Mouse (Mus musculus): ENCODE measurements at regions not wholly inside any gene's neighbourhood (a gene's known extent, or its start where the extent isn't known, plus 50 kb on each side); places are given as distances from the start of the nearest gene placed in this dataset.

DNA sequence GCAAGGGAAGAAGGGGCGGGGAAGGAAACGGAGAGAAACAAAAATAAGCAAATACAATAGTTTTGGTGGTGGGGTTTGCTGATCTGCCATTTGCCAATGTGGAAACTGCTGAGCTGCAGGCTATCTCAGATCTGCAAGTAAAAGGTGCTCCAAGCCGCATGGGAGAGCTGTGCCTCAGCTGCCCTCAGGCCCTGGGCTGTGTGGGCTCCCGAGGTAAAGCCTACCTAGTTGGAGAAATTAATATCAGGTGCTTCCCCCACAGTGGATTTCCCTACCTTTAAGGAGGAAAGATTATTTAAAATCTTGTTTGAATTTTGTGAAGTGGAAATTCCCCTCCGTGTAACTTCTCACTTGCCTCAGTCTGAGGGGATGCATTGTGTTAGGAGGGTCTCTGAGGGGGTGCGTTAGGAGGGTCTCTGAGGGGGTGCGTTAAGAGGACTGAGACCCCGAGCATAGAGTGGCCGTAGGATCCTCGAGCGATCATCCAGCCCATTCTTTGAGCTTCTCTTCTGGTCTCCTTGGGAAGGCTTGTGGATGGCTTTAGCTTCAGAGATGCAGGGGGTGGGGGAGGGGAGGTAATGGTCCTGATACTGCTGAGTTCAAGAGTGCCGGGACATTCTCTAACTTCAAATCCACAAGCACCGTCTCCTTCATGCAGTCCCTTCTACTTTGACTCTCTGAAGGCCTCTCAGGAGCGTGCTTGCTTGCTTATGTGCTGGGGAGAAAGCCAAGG lies 89.9 kb upstream of the Ccnd2 start:
- no peaks in the 10 kb centered on the region for H3K9me3 ChIP-seq (replicated peaks)
- ATAC-seq = no peak
- H3K27me3 ChIP-seq (replicated peaks) = no peaks in the 10 kb centered on the region
- WGBS (ENCODE audit: insufficient replicate concordance) = 64% methylated on average over 14 of the region's 14 CpGs
- H3K4me1 ChIP-seq = peaks cover 14% of the 10 kb centered on the region
- H3K9ac ChIP-seq = no peak overlapping the region
- H3K36me3 ChIP-seq = no peaks in the 10 kb centered on the region
- H3K27ac ChIP-seq = no peak overlapping the region
- H3K4me2 ChIP-seq = no peak overlapping the region
- H3K4me3 ChIP-seq = no peak overlapping the region

DNA sequence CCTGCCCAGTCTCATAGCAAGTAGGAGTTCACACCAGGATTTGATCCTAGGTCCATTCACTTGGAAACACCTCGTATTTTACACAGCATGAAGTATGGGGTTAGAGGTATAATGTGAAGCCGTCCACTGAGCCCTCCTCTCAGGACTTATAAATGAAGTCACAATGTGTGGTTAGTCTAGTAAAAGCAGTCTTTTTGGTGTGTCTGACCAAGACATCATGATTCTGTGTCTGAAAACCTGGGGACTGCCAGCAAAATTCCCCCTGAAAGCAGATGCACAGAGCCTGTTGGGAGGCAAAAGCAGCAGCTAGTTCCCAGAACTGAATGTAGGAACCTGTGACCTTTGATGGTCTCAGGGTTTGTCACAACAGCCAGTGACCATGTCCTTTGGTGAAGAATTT lies 91.0 kb upstream of the Ccnd2 start:
- WGBS (ENCODE audit: insufficient replicate concordance) = 52% methylated on average over 2 of the region's 2 CpGs
- Histone ChIP-seq H3K9ac (no peak overlapping the region), H3K27me3 (replicated peaks) (no peaks in the 10 kb centered on the region), H3K4me2 (no peak overlapping the region), H3K27ac (no peak overlapping the region), H3K4me3 (no peak overlapping the region), H3K36me3 (no peaks in the 10 kb centered on the region), H3K9me3 (replicated peaks) (no peaks in the 10 kb centered on the region), H3K4me1 (peaks cover 14% of the 10 kb centered on the region)
- no peak for ATAC-seq

DNA sequence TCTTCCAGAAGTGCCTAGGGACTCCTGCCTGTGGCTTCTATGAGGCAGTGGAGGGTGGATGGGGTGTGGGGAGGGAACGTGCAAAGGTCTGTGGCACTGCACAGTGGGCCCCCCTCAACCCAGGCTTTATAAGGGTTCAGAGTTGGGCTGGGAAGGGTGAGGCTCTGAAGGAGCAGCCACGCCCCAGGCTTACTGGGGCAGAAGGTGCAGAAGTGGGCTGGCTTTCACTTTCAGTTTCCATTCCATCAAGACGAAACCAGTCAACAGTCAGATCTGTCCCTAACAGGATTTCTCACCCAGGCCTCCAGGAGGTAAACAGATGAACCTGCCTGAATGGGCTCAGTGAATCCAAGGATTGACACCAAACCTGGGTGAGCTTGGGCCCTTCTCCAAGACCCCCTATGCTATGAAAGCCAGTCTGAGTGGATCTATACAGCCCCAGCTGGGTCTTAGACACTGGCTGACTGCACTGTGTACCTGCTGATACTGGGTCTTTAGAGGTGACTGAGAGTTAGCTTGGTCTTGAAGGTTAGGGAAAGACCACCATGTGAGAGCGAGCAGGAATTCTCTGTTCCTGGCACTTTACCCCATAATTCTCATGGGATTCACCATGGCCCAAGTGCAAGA lies 93.9 kb upstream of the Ccnd2 start:
- H3K9ac ChIP-seq = 0 out of 2 replicates have a peak overlapping the region, but pooled peaks have one; percentile 18
- H3K36me3 ChIP-seq = no peaks in the 10 kb centered on the region
- H3K9me3 ChIP-seq (replicated peaks) = no peaks in the 10 kb centered on the region
- H3K4me1 ChIP-seq = peaks cover 8% of the 10 kb centered on the region
- H3K4me2 ChIP-seq = peak overlapping the region; percentile 65
- no peak overlapping the region for H3K27ac ChIP-seq
- peak overlapping the region; percentile 45 for H3K4me3 ChIP-seq
- H3K27me3 ChIP-seq (replicated peaks) = peaks cover 1% of the 10 kb centered on the region; the same call in 1 of the 2 replicates
- peak; percentile 84 for ATAC-seq
- 45% methylated on average over 4 of the region's 4 CpGs for WGBS (ENCODE audit: insufficient replicate concordance)

DNA sequence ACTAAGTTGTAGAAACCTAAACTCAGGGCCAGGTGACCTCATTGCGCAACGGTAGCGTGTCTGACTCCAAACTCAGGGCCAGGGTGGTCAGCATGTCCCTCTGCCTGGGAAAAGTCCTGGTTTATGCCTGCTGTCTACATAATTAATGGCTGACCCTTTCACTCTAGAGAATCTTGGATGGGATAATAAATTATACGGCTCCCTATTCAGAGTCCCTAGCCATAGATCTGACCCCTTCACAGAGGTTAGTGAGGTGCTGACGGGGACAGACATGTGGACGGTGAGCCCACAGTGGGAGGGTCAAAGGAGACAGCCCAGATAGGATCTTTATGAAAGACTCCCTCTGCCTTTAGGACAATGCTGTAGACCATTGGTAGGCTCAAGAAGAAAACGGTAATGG lies 94.7 kb upstream of the Ccnd2 start:
- H3K4me2 ChIP-seq = no peak overlapping the region
- no peaks in the 10 kb centered on the region for H3K9me3 ChIP-seq (replicated peaks)
- H3K36me3 ChIP-seq = no peaks in the 10 kb centered on the region
- no peak overlapping the region for H3K27ac ChIP-seq
- no peak overlapping the region for H3K9ac ChIP-seq
- ATAC-seq = no peak
- WGBS (ENCODE audit: insufficient replicate concordance) = 76% methylated on average over 7 of the region's 7 CpGs
- peaks cover 8% of the 10 kb centered on the region for H3K27me3 ChIP-seq (replicated peaks)
- H3K4me3 ChIP-seq = no peak overlapping the region
- peaks cover 16% of the 10 kb centered on the region for H3K4me1 ChIP-seq

DNA sequence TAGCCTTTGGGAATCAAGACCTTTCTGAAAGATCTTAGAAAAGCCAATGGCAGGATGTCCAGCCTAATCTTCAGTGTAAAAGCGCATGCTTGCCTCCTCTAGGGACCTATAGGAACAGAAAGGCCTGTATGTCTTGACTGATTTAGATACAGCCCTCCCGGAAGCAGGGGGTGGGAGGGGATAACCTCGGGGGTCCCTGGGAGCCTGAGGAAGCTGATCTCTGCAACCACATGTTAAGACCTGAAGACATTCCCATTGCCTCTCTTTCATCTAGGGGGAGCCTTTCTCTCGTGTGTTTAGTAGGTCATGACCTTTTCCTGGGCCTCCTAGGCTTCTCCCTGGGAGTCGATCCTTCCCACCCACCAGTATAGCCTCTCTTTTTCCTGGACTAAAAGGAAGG lies 95.3 kb upstream of the Ccnd2 start:
- Histone ChIP-seq H3K4me1 (peaks cover 20% of the 10 kb centered on the region), H3K4me2 (no peak overlapping the region), H3K9me3 (replicated peaks) (no peaks in the 10 kb centered on the region), H3K36me3 (no peaks in the 10 kb centered on the region), H3K27ac (no peak overlapping the region), H3K9ac (no peak overlapping the region), H3K27me3 (replicated peaks) (peaks cover 14% of the 10 kb centered on the region), H3K4me3 (no peak overlapping the region)
- ATAC-seq = no peak
- 44% methylated on average over 5 of the region's 5 CpGs for WGBS (ENCODE audit: insufficient replicate concordance)

DNA sequence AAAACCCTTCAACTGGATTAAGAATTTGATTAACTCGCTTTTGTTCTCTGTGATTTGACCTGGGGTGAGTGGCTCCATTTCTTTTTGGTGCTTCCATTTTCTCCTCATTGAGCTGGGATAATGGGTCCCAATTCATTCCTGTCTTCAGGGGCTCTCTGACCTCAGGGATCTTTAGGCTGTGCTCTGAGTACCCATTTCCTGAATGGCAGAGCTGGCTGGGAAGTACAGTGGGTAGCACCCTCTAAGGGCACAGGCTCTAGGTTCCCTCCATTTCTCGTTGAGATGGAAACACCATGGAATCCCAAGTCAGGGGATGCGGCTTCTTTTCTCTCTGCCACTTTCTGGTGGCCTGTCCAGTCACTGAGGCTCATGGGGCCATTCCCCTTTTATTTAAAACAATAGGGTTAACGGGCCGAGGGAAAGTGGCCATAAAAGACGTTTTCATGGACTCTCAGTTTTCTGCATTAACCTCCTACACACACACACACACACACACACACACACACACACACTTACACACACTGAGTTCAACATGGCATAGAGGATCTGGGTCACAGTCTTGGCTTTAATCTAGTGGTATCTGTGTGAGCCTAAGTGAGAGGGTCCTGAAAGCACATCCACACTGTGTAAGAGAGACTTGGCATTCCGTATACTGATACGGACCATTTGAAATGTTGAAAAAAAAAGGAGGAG lies 98.3 kb upstream of the Ccnd2 start:
- WGBS (ENCODE audit: insufficient replicate concordance) = 60% methylated on average over 8 of the region's 8 CpGs

DNA sequence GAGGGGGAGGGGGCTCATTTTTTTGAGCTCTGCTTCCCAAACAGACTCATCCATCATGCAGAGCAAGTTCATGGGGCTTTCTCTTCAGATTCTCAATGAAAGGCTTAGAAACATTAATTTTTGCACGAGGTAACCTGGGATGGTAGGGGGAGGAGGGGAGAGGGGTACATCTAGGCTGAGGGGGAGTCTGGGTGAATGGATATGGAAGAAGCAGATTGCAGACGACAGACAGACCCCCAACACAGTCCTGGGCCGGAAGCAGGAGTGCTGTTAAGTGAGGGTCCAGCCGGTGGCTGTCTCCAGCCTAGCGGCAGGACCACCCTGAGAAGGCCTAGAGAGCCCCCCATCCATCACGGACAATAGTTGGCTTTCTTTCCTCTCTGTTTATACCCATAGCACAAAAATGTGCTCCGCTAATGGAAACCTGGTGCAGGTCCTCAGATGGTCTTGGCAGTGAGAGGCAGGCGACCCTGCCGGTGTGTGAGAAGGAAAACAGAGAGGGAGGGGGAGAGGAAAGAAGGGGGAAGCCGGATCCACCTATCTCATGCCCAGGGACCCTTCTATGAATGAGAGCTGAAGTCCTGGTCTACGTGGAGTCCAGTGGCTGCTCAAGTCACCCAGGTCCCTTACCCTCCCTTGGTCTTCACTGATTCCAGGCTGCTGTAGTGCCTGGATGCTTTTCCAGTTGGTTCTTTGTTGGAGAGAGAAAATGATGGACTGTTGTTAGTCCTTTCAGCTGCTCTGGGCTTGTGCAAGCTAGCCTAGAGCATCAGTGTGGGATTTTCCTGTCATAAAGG lies 99.1 kb upstream of the Ccnd2 start:
- no peak for ATAC-seq
- H3K4me1 ChIP-seq = peaks cover 15% of the 10 kb centered on the region
- H3K36me3 ChIP-seq = no peaks in the 10 kb centered on the region
- no peak overlapping the region for H3K27ac ChIP-seq
- WGBS (ENCODE audit: insufficient replicate concordance) = 34% methylated on average over 11 of the region's 11 CpGs
- peaks cover 24% of the 10 kb centered on the region for H3K27me3 ChIP-seq (replicated peaks)
- H3K4me3 ChIP-seq = no peak overlapping the region
- H3K4me2 ChIP-seq = no peak overlapping the region
- H3K9ac ChIP-seq = no peak overlapping the region
- no peaks in the 10 kb centered on the region for H3K9me3 ChIP-seq (replicated peaks)

More for the DNA sequence above, 98.3 kb upstream of the Ccnd2 start:
- no peak overlapping the region for H3K9ac ChIP-seq
- peaks cover 24% of the 10 kb centered on the region for H3K27me3 ChIP-seq (replicated peaks)
- H3K36me3 ChIP-seq = no peaks in the 10 kb centered on the region
- H3K4me1 ChIP-seq = peaks cover 20% of the 10 kb centered on the region
- no peak for ATAC-seq
- no peak overlapping the region for H3K27ac ChIP-seq
- no peaks in the 10 kb centered on the region for H3K9me3 ChIP-seq (replicated peaks)
- no peak overlapping the region for H3K4me3 ChIP-seq
- H3K4me2 ChIP-seq = no peak overlapping the region

DNA sequence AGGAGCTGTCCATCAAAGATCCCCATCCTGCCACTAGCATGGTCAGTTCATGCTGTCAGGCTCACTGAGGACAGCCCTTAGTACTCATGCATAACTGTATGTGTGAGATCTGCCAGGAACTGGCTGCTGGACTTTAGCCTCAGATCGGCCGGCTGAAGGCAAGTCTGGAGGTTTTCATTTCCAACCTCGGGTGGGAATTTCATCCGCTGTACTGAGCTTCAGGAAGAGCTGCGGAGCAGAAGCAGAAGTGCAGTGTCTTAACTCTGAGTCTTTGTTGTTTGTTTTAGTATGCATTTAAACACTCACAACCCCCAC lies 99.6 kb upstream of the Ccnd2 start:
- ATAC-seq = no peak
- H3K9me3 ChIP-seq (replicated peaks) = no peaks in the 10 kb centered on the region
- H3K27me3 ChIP-seq (replicated peaks) = peaks cover 24% of the 10 kb centered on the region
- WGBS (ENCODE audit: insufficient replicate concordance) = 12% methylated on average over 5 of the region's 5 CpGs
- H3K36me3 ChIP-seq = no peaks in the 10 kb centered on the region
- H3K27ac ChIP-seq = no peak overlapping the region
- H3K4me2 ChIP-seq = no peak overlapping the region
- no peak overlapping the region for H3K9ac ChIP-seq
- H3K4me3 ChIP-seq = no peak overlapping the region
- H3K4me1 ChIP-seq = peaks cover 12% of the 10 kb centered on the region

DNA sequence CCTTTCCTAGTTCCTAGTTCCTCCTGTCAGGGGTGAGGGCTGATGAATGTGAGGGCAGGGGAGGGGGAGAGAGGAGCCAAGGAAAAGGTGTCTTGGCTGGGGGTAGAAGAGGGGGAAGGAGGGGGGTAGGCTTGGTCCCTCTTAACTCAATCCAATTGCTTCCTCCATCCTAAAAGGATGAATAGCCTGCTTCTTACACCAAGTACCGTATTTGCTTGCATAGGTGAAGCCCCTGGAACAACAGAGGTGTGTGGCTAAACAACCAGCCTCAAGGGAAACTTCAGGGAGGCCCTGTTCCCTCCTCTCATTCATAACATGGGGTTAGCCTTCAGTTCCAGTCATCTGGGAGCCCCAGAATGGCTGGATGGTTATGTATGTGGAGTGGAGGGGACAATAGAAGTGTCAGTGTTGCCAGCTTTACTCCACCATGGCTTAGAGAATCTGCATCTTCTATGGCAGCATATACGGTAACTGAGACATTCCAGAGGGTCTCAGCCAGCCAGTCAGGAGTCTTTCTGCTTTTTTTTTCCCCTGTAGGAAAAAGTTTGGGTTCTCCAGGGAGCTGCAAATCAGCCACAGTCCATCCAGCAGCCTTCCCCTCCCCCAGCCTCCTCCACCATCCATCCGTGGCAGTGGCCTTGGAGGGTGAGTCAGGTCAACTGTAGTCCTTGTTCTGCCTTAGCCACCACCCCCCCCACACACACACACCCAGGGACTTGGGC lies 100.2 kb upstream of the Ccnd2 start:
- Histone ChIP-seq H3K27me3 (replicated peaks) (peaks cover 24% of the 10 kb centered on the region), H3K9ac (no peak overlapping the region), H3K4me2 (no peak overlapping the region), H3K4me1 (peaks cover 12% of the 10 kb centered on the region), H3K27ac (no peak overlapping the region), H3K36me3 (no peaks in the 10 kb centered on the region), H3K9me3 (replicated peaks) (no peaks in the 10 kb centered on the region), H3K4me3 (no peak overlapping the region)
- WGBS (ENCODE audit: insufficient replicate concordance) = 27% methylated on average over 3 of the region's 3 CpGs
- ATAC-seq = no peak

DNA sequence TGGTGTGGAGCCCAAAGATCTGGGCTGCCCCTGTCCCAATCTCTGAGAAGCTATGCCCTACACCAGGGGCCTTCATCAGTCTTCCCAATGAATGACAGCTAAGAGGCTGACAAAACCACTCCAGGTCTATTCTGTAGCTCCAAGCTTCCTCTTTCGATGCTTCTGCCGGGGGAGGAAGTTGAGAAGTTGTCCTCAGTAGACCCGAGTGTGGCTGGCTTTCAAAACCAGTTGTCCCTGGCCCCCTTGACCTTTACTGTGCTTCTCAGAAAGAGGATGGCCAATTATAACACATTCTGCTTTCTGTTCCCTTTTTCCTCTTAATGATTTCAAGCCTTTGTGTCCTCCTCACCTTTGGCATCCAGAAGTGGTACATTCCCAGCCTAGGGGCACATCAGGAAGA lies 101.9 kb upstream of the Ccnd2 start:
- ATAC-seq = no peak
- no peaks in the 10 kb centered on the region for H3K9me3 ChIP-seq (replicated peaks)
- H3K4me2 ChIP-seq = no peak overlapping the region
- no peaks in the 10 kb centered on the region for H3K36me3 ChIP-seq
- H3K4me3 ChIP-seq = no peak overlapping the region
- no peak overlapping the region for H3K9ac ChIP-seq
- WGBS (ENCODE audit: insufficient replicate concordance) = 23% methylated on average over 3 of the region's 3 CpGs
- H3K4me1 ChIP-seq = peaks cover 12% of the 10 kb centered on the region
- no peak overlapping the region for H3K27ac ChIP-seq
- peaks cover 24% of the 10 kb centered on the region for H3K27me3 ChIP-seq (replicated peaks)

DNA sequence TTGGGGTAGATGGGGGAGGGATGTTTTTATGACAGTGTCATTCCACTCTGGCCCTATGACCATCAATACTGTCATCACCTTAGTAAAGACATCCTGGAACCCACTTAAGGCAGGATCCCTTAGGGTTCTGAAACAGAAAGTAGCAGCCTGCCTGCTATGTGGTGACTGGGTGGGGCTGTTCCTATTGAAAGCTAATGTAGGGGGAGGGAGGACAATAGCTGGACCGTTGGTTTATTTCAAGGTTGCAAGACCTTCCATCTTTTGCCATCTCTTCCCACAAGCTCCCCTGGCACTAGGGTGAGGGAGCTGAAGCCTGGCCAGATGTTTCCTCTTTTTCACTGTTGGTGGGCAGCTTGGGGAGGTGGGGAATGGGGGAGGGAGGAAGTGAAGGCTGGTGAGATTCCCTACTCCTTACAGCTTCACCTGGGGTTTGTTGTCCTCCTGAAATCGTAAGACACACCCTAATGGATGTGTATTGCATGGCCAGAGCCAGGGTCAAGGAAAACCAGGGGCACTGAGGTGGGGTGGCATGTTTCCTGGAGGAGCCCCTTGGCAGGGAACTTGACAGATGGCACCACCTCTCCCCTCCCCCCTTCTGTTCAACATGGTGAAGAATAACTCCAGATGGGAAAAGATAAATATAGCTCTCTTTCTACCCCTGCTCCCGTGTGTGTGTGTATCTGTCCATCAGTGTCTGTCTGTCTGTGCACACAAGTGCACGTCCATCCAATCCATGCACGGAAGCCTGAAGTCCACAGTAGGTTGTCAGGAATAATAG lies 112.1 kb upstream of the Ccnd2 start:
- H3K36me3 ChIP-seq = no peaks in the 10 kb centered on the region
- no peak overlapping the region for H3K27ac ChIP-seq
- peaks cover 14% of the 10 kb centered on the region for H3K4me1 ChIP-seq
- peaks cover 46% of the 10 kb centered on the region for H3K27me3 ChIP-seq (replicated peaks)
- no peak for ATAC-seq
- no peak overlapping the region for H3K4me2 ChIP-seq
- H3K4me3 ChIP-seq = no peak overlapping the region
- 39% methylated on average over 5 of the region's 5 CpGs for WGBS (ENCODE audit: insufficient replicate concordance)
- H3K9ac ChIP-seq = no peak overlapping the region
- H3K9me3 ChIP-seq (replicated peaks) = no peaks in the 10 kb centered on the region
